Mouse (Mus musculus) midbrain, embryonic 12.5 days (tissue): Measurements from ENCODE around the gene Zyg11a. TPM values are rescaled to one million over a fixed set of nuclear protein-coding genes. Genes with fewer than 3 reads are reported as not detected.
A peak's percentile ranks its signal among the peaks of the same experiment; 100 is the strongest.
"Not testable (repeated sequence)": the region's sequence is repeated elsewhere in the genome, so short reads cannot be mapped to it uniquely, and the experiment has no call there.

Experiments used
- ATAC-seq: fragments of 200-750 bp; cut with Nextera tagmentation; 2 replicates; pipeline ENCODE4 v1.8.0; 2017; ENCODE audit warnings: low read depth, moderate TSS enrichment, moderate library complexity; ENCODE audit not compliant: low FRiP score
- H3K27ac ChIP-seq: fragments of 300-500 bp; sonication (generic); replicated peaks from 2 replicates; pipeline ENCODE4 v1.5.1; 2016; ENCODE audit warnings: mild to moderate bottlenecking
- H3K27me3 ChIP-seq: fragments of 300-500 bp; sonication (generic); 2 replicates; pipeline ENCODE4 v1.6.1; 2016; ENCODE audit warnings: mild to moderate bottlenecking
- H3K36me3 ChIP-seq: fragments of 300-500 bp; sonication (generic); 2 replicates; pipeline ENCODE4 v1.6.1; 2016
- H3K4me1 ChIP-seq: fragments of 300-500 bp; sonication (generic); 2 replicates; pipeline ENCODE4 v1.6.1; 2016
- H3K4me2 ChIP-seq: fragments of 300-500 bp; sonication (generic); replicated peaks from 2 replicates; pipeline ENCODE4 v1.6.1; 2016; ENCODE audit warnings: mild to moderate bottlenecking, moderate library complexity
- H3K4me3 ChIP-seq: fragments of 300-500 bp; sonication (generic); 2 replicates; pipeline ENCODE4 v1.5.1; 2016; ENCODE audit warnings: mild to moderate bottlenecking
- H3K9ac ChIP-seq: fragments of 300-500 bp; sonication (generic); replicated peaks from 2 replicates; pipeline ENCODE4 v1.6.1; 2016; ENCODE audit warnings: mild to moderate bottlenecking, moderate library complexity
- H3K9me3 ChIP-seq: fragments of 300-500 bp; sonication (generic); 2 replicates; pipeline ENCODE4 v1.6.1; 2016; ENCODE audit warnings: mild to moderate bottlenecking
- whole genome bisulfite sequencing: fragments of 180-500 bp; shearing (Covaris S2); methylation state at CpG from one replicate; pipeline ENCODE4 v1.1.7; 2016; 5-methylcytosine and 5-hydroxymethylcytosine counted together
- polyA plus RNA-seq: library from polyadenylated mRNA; unstranded; fragments of >200 nt; fragmentation: Nextera tagmentation; extraction: Ambion mirVana; gene quantifications from 2 replicates; pipeline ENCODE4 v1.2.1, GENCODE M21; 2016

Zyg11a gene
- polyA plus RNA-seq, 1 experiment from 2014 or later: 0.08 TPM

DNA sequence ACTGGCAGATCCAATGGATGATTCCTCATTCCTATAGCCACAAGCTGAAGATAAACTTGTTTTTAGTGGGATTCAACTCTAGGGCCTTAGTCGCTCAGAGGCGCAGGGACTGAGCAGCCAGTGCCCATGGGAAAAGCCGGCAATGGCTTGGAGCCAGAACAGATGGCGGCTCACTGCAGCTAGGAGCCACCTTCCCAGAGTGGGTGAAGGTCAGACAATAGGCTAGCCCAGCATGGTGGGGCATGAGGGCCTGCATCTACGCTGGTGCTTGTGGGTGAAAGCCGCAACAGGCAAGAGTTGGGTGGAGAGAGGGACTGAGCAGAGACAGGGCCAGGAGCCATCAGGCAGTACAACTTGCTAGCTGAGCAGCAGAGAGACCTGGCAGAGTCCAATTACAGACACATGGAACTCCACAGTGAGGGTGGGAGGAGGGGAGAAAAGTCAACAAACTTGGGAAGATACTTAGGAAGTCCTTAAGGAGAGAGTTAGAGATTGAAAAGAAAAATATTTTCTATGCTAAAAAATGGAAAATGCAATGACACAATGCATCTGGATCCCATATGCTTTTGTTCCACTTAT lies 21.5 kb downstream of the Zyg11a start:
- Histone ChIP-seq H3K27me3 (no peaks in the 10 kb centered on the region), H3K9me3 (no peaks in the 10 kb centered on the region), H3K4me3 (no peak overlapping the region), H3K9ac (no peak overlapping the region), H3K4me2 (no peak overlapping the region), H3K27ac (no peak overlapping the region), H3K36me3 (no peaks in the 10 kb centered on the region), H3K4me1 (no peaks in the 10 kb centered on the region)
- ATAC-seq: no peak
- 70% methylated on average over 6 of the region's 6 CpGs for WGBS

DNA sequence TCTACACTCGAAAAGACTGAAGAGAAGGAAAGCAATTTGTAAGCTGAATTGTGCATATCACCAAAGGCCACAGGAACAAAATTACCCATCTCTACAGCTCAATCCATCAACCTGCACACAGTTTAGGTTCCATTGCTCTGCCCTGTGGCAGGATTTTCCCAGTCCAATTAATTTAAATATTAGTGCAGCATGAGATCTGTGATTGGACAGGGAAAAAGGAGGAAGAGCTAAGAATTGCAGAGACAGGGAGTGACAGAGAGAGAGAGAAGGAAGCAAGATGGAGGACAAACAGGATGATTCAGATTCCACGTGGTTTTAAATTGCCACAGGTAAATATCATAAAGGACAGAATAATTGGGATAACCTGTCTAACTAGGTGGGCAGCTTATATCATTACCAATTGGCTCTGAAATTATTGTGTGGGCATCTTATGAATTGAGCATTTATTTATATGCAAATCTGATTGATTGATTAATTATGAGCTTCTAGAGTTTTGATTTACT lies 25.0 kb downstream of the Zyg11a start:
- H3K4me1 ChIP-seq: no peaks in the 10 kb centered on the region
- no peak overlapping the region for H3K27ac ChIP-seq
- H3K4me2 ChIP-seq: no peak overlapping the region
- no peak overlapping the region for H3K4me3 ChIP-seq
- ATAC-seq: no peak
- no peaks in the 10 kb centered on the region for H3K36me3 ChIP-seq
- H3K9me3 ChIP-seq: no peaks in the 10 kb centered on the region
- H3K9ac ChIP-seq: no peak overlapping the region
- 73% methylated on average over 2 of the region's 2 CpGs for WGBS
- no peaks in the 10 kb centered on the region for H3K27me3 ChIP-seq

DNA sequence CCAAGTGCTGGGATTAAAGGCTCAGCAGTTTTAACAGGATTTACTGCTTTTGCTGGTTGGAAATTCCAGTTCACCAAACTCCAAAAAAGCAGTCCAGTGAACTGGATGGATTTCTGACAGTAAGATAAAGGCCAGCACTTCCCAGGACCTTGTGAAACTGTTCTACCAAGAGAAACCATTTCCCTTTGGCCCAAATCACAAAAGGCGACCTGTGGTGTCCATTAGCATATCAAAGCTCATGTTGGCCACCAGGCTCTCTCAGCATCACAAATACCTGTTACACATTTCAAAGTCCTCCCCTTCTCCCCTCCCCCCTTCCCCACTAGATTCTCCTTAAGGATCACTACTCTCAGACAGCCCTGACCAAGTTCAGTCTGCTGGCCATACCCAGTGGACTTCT lies 35.6 kb downstream of the Zyg11a start:
- Histone ChIP-seq H3K27ac (no peak overlapping the region), H3K36me3 (no peaks in the 10 kb centered on the region), H3K27me3 (0 out of 2 replicates have a peak, but pooled peaks cover 4% of the 10 kb centered on the region), H3K9me3 (no peaks in the 10 kb centered on the region), H3K4me3 (no peak overlapping the region), H3K4me2 (no peak overlapping the region), H3K9ac (no peak overlapping the region), H3K4me1 (no peaks in the 10 kb centered on the region)
- WGBS: 36% methylated on average over 1 of the region's 1 CpGs
- ATAC-seq: no peak

DNA sequence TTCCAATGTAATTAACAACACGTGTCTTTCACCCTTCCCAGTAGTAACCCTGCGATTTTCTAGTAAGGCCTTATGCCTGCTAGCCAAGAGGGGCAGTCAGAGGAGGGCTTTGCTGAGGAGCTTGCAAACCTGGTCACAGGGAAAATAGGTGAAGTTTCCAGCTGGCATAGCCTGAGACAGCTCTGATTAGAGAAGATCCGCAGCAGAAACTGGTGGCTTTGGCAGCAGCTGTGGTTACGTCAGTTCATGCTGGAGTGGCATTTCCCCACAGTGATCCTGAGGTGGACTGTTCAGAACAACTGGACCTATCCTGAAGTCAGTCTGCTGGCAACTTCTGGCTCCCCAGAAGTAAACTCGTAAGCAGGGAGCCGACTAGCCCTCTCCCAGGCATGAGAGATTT lies 49.8 kb downstream of the Zyg11a start:
- Histone ChIP-seq H3K27me3 (peaks cover 19% of the 10 kb centered on the region), H3K36me3 (no peaks in the 10 kb centered on the region), H3K4me3 (no peak overlapping the region), H3K4me2 (no peak overlapping the region), H3K9me3 (no peaks in the 10 kb centered on the region), H3K9ac (no peak overlapping the region), H3K4me1 (peaks cover 7% of the 10 kb centered on the region; the same call in 1 of the 2 replicates), H3K27ac (no peak overlapping the region)
- WGBS: 86% methylated on average over 6 of the region's 6 CpGs
- no peak for ATAC-seq

DNA sequence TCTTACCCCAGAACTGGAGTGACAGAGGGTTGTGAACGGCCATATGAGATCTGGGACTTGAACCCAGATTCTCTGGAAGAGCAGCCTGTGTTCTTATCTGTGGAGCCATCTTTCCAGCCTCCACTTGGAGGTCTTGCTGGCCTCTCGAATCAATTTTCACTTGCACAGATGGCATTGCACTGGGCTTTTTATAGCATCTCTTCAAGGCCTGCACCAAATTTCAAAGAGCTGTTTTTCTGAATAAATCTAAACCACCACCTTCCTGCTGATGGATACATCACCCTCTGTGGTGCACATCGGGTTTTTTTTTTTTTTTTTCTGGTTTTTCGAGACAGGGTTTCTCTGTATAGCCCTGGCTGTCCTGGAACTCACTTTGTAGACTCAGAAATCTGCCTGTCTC lies 51.0 kb downstream of the Zyg11a start:
- no peaks in the 10 kb centered on the region for H3K9me3 ChIP-seq
- H3K9ac ChIP-seq: no peak overlapping the region
- no peak overlapping the region for H3K4me2 ChIP-seq
- peaks cover 7% of the 10 kb centered on the region; the same call in 1 of the 2 replicates for H3K4me1 ChIP-seq
- no peak overlapping the region for H3K4me3 ChIP-seq
- no peak overlapping the region for H3K27ac ChIP-seq
- ATAC-seq: no peak
- WGBS: 84% methylated on average over 4 of the region's 4 CpGs
- H3K36me3 ChIP-seq: no peaks in the 10 kb centered on the region
- H3K27me3 ChIP-seq: peaks cover 19% of the 10 kb centered on the region

DNA sequence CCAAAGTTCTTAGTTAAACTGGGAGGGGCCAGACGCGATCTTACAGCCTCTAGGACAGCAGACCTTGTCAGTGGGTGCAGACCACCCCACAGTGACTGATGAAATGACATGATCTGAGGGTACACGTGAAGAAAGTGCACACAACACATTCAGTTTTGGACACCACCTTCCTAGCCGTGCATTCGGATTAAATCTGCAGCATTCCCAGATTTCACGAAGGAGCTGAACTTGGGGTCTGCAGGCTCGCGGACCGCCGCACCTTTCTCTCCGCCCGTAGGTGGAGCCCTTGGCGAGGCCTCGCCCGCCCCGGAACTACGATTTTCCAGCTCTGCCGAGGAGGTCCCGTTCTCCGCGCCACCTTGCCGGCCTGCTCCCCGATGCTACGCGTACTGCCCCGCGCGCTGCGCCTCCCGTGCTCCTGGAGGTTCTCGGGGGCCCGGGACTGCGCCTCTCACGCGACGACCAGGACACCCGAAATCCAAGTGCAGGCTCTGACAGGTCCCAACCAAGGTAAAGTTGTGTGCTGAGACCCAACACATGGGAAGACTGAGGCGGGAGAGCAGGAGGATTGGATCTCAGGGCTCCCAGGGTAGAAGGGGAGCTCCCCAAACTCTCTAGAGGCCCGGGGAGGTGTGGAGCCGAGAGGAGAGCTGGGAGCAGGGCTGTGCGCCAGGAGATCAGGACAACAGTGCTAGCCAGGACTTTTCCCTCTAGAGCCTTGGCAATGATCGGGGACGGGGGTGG lies 52.5 kb downstream of the Zyg11a start, which contains the start of gene Echdc2:
TSS of gene Echdc2 (plus strand) at position 286 of the 744 bp plus-strand sequence.
- Histone ChIP-seq H3K4me1 (peaks cover 7% of the 10 kb centered on the region; the same call in 1 of the 2 replicates), H3K27me3 (peaks cover 19% of the 10 kb centered on the region), H3K4me3 (peak within 1 kb of the TSS; percentile 57), H3K9me3 (no peaks in the 10 kb centered on the region), H3K9ac (peak within 1 kb of the TSS; percentile 65), H3K4me2 (peak within 1 kb of the TSS; percentile 95), H3K27ac (no peak within 1 kb of the TSS), H3K36me3 (no peaks in the 10 kb centered on the region)
- ATAC-seq: no peak
- WGBS: 1% methylated on average over 43 of the region's 43 CpGs

DNA sequence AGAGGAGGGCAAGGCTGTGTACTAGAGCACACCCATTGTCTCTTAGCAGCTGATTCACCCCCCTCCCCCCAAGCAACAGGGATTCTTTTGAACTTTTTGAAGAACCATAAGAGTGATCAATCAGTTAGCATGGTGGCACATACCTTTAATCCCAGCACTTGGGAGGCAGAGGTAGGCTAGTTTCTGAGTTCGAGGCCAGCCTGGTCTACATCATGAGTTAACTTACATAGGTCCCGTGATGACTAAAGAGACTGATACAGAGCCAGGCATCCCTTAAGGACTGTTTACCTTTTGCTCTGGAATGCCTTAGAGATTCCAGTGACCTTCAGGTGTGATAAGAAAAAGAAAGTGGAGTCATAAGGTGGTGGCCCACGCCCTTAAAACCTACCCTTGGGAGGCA lies 54.6 kb downstream of the Zyg11a start:
- Histone ChIP-seq H3K9ac (no peak overlapping the region), H3K4me2 (no peak overlapping the region), H3K4me3 (no peak overlapping the region), H3K9me3 (no peaks in the 10 kb centered on the region), H3K4me1 (peaks cover 7% of the 10 kb centered on the region; the same call in 1 of the 2 replicates), H3K27ac (no peak overlapping the region), H3K27me3 (peaks cover 19% of the 10 kb centered on the region), H3K36me3 (no peaks in the 10 kb centered on the region)
- ATAC-seq: no peak
- 85% methylated on average over 3 of the region's 3 CpGs for WGBS

DNA sequence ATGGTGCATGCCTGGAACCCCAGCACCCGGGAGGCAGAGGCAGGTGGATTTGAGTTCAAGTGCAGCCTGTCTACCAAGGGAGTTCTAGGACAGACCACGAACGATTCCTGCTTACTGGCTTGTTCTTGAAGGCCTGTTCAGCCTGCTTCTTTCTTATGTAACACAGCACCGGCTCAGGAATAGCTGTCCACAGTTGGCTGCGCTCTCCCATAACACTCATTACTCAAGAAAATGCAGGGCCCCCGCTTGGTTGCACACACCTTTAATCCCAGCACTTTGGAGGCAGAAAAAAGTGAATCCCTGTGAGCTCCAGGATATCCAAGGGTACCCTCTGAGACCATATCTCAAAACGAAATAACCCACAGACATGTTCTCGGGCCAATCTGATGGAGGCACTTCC lies 55.9 kb downstream of the Zyg11a start:
- 90% methylated on average over 8 of the region's 8 CpGs for WGBS
- Histone ChIP-seq H3K9me3 (0 out of 2 replicates have a peak, but pooled peaks cover under 1% of the 10 kb centered on the region), H3K36me3 (no peaks in the 10 kb centered on the region), H3K4me1 (peaks cover 7% of the 10 kb centered on the region; the same call in 1 of the 2 replicates), H3K27ac (no peak overlapping the region), H3K27me3 (peaks cover 19% of the 10 kb centered on the region), H3K4me2 (no peak overlapping the region), H3K9ac (no peak overlapping the region), H3K4me3 (no peak overlapping the region)
- ATAC-seq: no peak

DNA sequence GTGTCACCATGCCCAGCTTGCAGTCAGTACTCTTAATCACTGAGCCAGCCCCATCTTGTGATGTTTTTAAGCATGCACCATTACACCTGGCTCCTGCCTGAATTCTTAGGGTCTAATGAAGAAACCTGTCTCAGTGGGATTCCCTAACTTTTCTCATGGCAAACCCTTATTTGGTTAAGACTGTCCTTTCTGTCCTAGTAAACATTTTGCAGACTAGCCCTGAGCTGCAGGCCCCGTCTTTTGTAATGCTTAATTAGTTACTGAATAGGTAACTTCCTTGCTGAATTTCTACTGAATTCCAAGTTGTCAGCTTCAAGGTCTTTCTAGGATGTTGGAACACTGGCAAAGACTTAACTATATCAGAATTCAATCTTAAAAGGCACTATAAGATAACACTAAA lies 62.7 kb downstream of the Zyg11a start:
- not testable (repeated sequence) for H3K4me3 ChIP-seq, H3K9ac ChIP-seq, H3K36me3 ChIP-seq, ATAC-seq, H3K27me3 ChIP-seq, H3K4me1 ChIP-seq, H3K4me2 ChIP-seq, H3K27ac ChIP-seq
- H3K9me3 ChIP-seq: 0 out of 2 replicates have a peak, but pooled peaks cover 12% of the 10 kb centered on the region
- 84% methylated on average over 1 of the region's 1 CpGs for WGBS

DNA sequence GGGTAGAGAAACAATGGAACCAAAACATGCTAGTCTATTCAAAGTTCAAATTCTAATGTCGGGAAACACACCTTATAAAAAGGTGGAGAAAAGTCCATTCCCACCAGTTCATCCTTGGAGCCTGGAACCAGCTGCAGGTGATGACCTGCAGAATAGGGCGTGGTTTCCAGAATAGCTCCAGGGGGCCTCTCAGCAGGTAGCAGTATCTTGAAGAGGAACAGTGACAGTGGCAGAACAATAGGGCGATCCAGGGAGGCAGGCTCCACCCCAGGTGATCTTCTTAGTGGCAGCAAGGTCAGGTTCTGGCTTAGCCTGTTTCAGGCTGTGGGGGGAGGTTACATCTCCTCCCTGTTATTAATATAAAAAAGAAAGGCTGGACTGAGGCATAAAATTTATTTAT lies 72.3 kb downstream of the Zyg11a start:
- not testable (repeated sequence) for H3K36me3 ChIP-seq, H3K27me3 ChIP-seq, H3K27ac ChIP-seq, H3K4me1 ChIP-seq, H3K9ac ChIP-seq, H3K9me3 ChIP-seq, H3K4me3 ChIP-seq, ATAC-seq, H3K4me2 ChIP-seq
- WGBS: 41% methylated on average over 3 of the region's 3 CpGs

DNA sequence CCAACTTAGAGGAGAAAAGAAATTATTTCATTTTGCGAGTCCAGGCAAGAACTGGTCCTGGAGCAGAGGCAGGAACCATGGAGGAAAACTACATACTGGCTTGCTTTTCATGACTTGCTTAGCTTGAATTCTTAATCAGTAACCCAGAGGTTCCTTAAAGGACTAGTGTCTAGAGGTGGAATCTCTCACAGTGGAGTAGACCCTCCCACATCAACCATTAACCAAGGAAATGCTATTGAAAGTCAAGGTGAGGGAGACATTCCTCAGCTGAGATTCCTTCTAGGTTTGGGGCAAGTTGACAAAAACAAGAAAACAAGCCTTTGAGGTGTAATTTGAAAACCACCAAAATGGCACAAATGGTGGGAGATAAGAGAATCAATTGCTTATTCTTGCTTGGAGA lies 73.0 kb downstream of the Zyg11a start, which contains the start of gene Scp2:
TSS of gene Scp2 (minus strand) at position 119 of the 400 bp plus-strand sequence.
- Histone ChIP-seq H3K27ac (no peak within 1 kb of the TSS), H3K4me2 (no peak within 1 kb of the TSS), H3K27me3 (no peaks in the 10 kb centered on the region), H3K36me3 (no peaks in the 10 kb centered on the region), H3K9ac (no peak within 1 kb of the TSS), H3K4me1 (no peaks in the 10 kb centered on the region), H3K4me3 (no peak within 1 kb of the TSS), H3K9me3 (0 out of 2 replicates have a peak, but pooled peaks cover 5% of the 10 kb centered on the region)
- WGBS: 85% methylated on average over 1 of the region's 1 CpGs
- ATAC-seq: no peak

DNA sequence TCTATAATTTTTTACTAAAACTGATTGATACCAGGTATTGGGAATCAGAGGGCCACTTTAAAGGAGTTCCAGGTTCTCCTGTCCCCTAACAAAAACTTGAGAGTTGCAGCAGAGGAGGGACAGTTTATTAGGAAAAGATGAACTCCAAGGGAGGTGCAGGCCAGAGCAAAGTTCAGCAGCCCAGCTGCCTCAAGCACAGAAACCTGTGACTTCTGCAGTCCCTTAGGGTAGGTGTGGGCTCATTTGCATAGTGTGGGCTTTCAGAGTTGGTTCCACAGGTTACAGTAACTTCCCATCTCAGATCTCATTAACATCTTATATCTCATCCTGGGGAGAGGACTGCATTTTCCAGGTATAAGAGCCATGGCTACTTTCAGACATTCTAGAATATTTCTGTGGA lies 74.1 kb downstream of the Zyg11a start:
- H3K27ac ChIP-seq: no peak overlapping the region
- no peak overlapping the region for H3K4me3 ChIP-seq
- no peak overlapping the region for H3K4me2 ChIP-seq
- H3K27me3 ChIP-seq: no peaks in the 10 kb centered on the region
- ATAC-seq: no peak
- H3K9ac ChIP-seq: no peak overlapping the region
- H3K36me3 ChIP-seq: no peaks in the 10 kb centered on the region
- H3K9me3 ChIP-seq: 0 out of 2 replicates have a peak, but pooled peaks cover 5% of the 10 kb centered on the region
- H3K4me1 ChIP-seq: no peaks in the 10 kb centered on the region
